In the genomic region with DNA sequence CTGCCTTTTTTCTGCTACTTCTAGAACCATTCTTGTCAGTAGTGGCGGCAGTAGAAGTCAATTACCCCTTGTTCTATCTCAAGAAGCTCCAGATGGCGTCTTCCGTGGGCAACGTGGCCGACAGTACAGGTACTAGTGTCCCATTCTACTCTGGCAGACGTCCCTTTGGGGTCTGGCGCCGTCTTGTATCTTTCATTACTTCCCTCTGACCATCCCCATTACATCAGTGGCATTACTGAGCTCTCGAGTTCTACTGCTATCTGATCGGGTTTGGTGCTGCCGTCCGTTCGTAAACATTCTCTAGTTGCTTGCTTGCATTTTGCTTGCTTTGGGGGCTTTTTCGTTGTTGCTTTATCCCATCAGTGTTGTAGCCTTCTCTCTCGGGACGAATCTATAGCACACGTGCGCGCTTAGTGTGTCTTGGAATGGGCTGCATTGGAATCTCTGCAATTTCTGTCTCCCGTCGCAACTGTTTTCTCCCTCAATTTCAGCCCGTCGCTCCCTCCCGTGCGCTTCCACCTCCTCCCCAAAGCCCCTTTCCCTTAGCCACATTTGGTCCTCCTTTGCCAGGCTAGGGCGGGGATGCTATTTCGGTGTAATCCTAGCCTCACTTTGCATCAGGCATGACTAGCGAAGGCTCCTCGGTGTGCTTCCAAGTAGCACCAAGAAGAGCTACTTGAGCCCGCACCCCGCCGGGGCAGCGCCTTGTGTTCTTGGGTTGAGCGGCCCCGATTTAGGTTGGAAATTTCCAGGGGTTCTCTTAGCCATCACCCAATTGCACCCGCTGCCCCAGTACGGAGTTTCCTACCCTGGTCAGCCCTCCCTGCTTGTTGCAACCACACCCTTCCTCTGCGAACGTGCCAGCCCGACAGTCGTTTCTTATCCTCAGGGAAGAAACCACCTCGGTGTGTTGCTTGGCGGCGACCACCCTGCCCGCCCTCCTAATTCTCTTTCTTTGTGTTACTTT, we compare ENCODE assay signal across 8 mouse cellular contexts. TPM values are rescaled to one million over a fixed set of nuclear protein-coding genes. Genes with fewer than 3 reads are reported as not detected.
DNase-seq lines count a peak whose midpoint lies in the region; ATAC-seq lines count a peak whose summit lies in the region.

No protein-coding gene starts in this region.

- 16% methylated on average over 45 of the region's 45 CpGs for WGBS in embryonic facial prominence, embryonic 10.5 days
- 21% methylated on average over 45 of the region's 45 CpGs for WGBS in kidney, embryonic 14.5 days
- 11% methylated on average over 45 of the region's 45 CpGs for whole genome bisulfite sequencing in liver, embryonic 12.5 days (ENCODE audit: insufficient replicate concordance)
- 16% methylated on average over 45 of the region's 45 CpGs for WGBS in stomach, embryonic 14.5 days

- peak overlapping the region; percentile 79 for H3K9ac ChIP-seq in kidney, embryonic 14.5 days (ENCODE audit: low read depth, low read length)
- peak overlapping the region; percentile 84 for H3K9ac ChIP-seq in liver, embryonic 12.5 days
- peak overlapping the region; percentile 66 for H3K9ac ChIP-seq in stomach, embryonic 14.5 days (replicated peaks; ENCODE audit: low read depth, low read length)

- peaks cover 16% of the 10 kb centered on the region for H3K36me3 ChIP-seq in embryonic facial prominence, embryonic 10.5 days (replicated peaks)
- H3K36me3 ChIP-seq in kidney, embryonic 14.5 days (ENCODE audit: control insufficient read depth, insufficient read depth, low read length), result peaks cover 6% of the 10 kb centered on the region; the same call in 1 of the 2 replicates
- peaks cover 19% of the 10 kb centered on the region for H3K36me3 ChIP-seq in liver, embryonic 12.5 days
- no peaks in the 10 kb centered on the region for H3K36me3 ChIP-seq in stomach, embryonic 14.5 days (ENCODE audit: control insufficient read depth, insufficient read depth, low read length)

- ATAC-seq in kidney, embryonic 14.5 days (ENCODE audit: low FRiP score, low TSS enrichment), result peak; percentile 51; the same call in 1 of the 2 replicates
- ATAC-seq in liver, embryonic 12.5 days, result peak; percentile 81
- ATAC-seq in stomach, embryonic 14.5 days (ENCODE audit: insufficient number of reproducible peaks, insufficient read depth, low FRiP score, low read depth), result peak; percentile 35; the same call in 1 of the 2 replicates

- H3K27ac ChIP-seq in embryonic facial prominence, embryonic 10.5 days (replicated peaks), result peak overlapping the region; percentile 93
- peak overlapping the region; percentile 76 for H3K27ac ChIP-seq in kidney, embryonic 14.5 days (ENCODE audit: low read depth, low read length)
- peak overlapping the region; percentile 87 for H3K27ac ChIP-seq in liver, embryonic 12.5 days
- peak overlapping the region; percentile 64 for H3K27ac ChIP-seq in stomach, embryonic 14.5 days (ENCODE audit: low read length)

- H3K4me2 ChIP-seq in kidney, embryonic 14.5 days (replicated peaks; ENCODE audit: low read depth, low read length), result peak overlapping the region; percentile 60; the same call in 1 of the 2 replicates
- peak overlapping the region; percentile 69 for H3K4me2 ChIP-seq in liver, embryonic 12.5 days
- peak overlapping the region; percentile 52 for H3K4me2 ChIP-seq in stomach, embryonic 14.5 days (replicated peaks; ENCODE audit: low read depth, low read length)

- peak; percentile 35 for DNase-seq in 416B (ENCODE audit: low read depth)
- peak; percentile 63 for DNase-seq in adrenal gland, adult 2 months
- DNase-seq in embryonic facial prominence, embryonic 10.5 days (ENCODE audit: low spot score), result peak; percentile 53
- peak; percentile 38 for DNase-seq in heart, adult 8-10 months (ENCODE audit: low spot score)
- DNase-seq in naive thymus-derived CD4-positive, alpha-beta T cell, adult 2 months (ENCODE audit: low read depth), result peak; percentile 48

- H3K27me3 ChIP-seq in embryonic facial prominence, embryonic 10.5 days (replicated peaks; ENCODE audit: low read depth, poor library complexity, severe bottlenecking), result peaks cover 57% of the 10 kb centered on the region
- no peaks in the 10 kb centered on the region; the same call in 1 of the 2 replicates for H3K27me3 ChIP-seq in kidney, embryonic 14.5 days (ENCODE audit: control insufficient read depth, insufficient read depth, low read length)
- peaks cover 30% of the 10 kb centered on the region for H3K27me3 ChIP-seq in liver, embryonic 12.5 days (replicated peaks)
- H3K27me3 ChIP-seq in stomach, embryonic 14.5 days (ENCODE audit: control insufficient read depth, insufficient read depth, low read length), result no peaks in the 10 kb centered on the region

- no peaks in the 10 kb centered on the region for H3K9me3 ChIP-seq in embryonic facial prominence, embryonic 10.5 days
- no peaks in the 10 kb centered on the region for H3K9me3 ChIP-seq in kidney, embryonic 14.5 days (ENCODE audit: control insufficient read depth, low read length)
- H3K9me3 ChIP-seq in liver, embryonic 12.5 days (replicated peaks), result no peaks in the 10 kb centered on the region
- H3K9me3 ChIP-seq in stomach, embryonic 14.5 days (ENCODE audit: control insufficient read depth, low read depth, low read length), result no peaks in the 10 kb centered on the region

- 0 out of 2 replicates have a peak, but pooled peaks cover 4% of the 10 kb centered on the region for H3K4me1 ChIP-seq in embryonic facial prominence, embryonic 10.5 days
- H3K4me1 ChIP-seq in kidney, embryonic 14.5 days (ENCODE audit: control insufficient read depth, insufficient read depth, low read length), result 0 out of 2 replicates have a peak, but pooled peaks cover 3% of the 10 kb centered on the region
- peaks cover 12% of the 10 kb centered on the region for H3K4me1 ChIP-seq in liver, embryonic 12.5 days
- H3K4me1 ChIP-seq in stomach, embryonic 14.5 days (ENCODE audit: control insufficient read depth, insufficient read depth, low read length), result 0 out of 2 replicates have a peak, but pooled peaks cover 3% of the 10 kb centered on the region

- H3K4me3 ChIP-seq in embryonic facial prominence, embryonic 10.5 days, result peak overlapping the region; percentile 72
- peak overlapping the region; percentile 72 for H3K4me3 ChIP-seq in kidney, embryonic 14.5 days (ENCODE audit: low read length)
- peak overlapping the region; percentile 73 for H3K4me3 ChIP-seq in liver, embryonic 12.5 days
- peak overlapping the region; percentile 63 for H3K4me3 ChIP-seq in stomach, embryonic 14.5 days (ENCODE audit: low read depth, low read length)

RNA-seq across cellular contexts. Expression of gene Ogt, which starts 0.6 kb away (rescaled TPM):
- 100 to 1,000 TPM; 124 to 159 TPM for total RNA-seq in adrenal gland, adult 2 months (2021)
- polyA plus RNA-seq in adrenal gland, adult 2 months (2012; rRNA removed), result 28.2 and 36.5 TPM in 2 replicates
- polyA plus RNA-seq in embryonic facial prominence, embryonic 10.5 days (2016; fragmentation: Nextera tagmentation; extraction: Ambion mirVana), result 140 and 141 TPM in 2 replicates
- 10 to 100 TPM; 53.6 to 66.9 (median 60.0) TPM for total RNA-seq in heart, adult 8-10 months (2022)
- 171 and 225 TPM in 2 replicates for polyA plus RNA-seq in kidney, embryonic 14.5 days (2014; fragmentation: Nextera tagmentation; extraction: Ambion mirVana)
- polyA plus RNA-seq in liver, embryonic 12.5 days (2016; fragmentation: Nextera tagmentation; extraction: Ambion mirVana), result 67.4 and 68.9 TPM in 2 replicates
- polyA plus RNA-seq in stomach, embryonic 14.5 days (2014; fragmentation: Nextera tagmentation; extraction: Ambion mirVana), result 232 and 248 TPM in 2 replicates

Comparison
In these comparisons a context has a peak if more than half of its experiments do, and no peak if none do; other contexts are left out.
1. Peak in every context shown above with its lines: DNase-seq, ATAC-seq, H3K4me3 ChIP-seq and H3K27ac ChIP-seq.